Mouse (Mus musculus) kidney, embryonic 16.5 days (tissue): Measurements from ENCODE around the gene Srd5a2. TPM values are rescaled to one million over a fixed set of nuclear protein-coding genes. Genes with fewer than 3 reads are reported as not detected.

Source experiments
- ATAC-seq: fragments of 200-750 bp; cut with Nextera tagmentation; 2 replicates; pipeline ENCODE4 v1.8.0; 2017; ENCODE audit warnings: moderate TSS enrichment; ENCODE audit not compliant: low FRiP score, low TSS enrichment
- H3K27ac ChIP-seq: fragments of 300-500 bp; sonication (generic); 2 replicates; pipeline ENCODE4 v1.5.1; 2014; ENCODE audit warnings: low read length
- H3K27me3 ChIP-seq: fragments of 300-500 bp; sonication (generic); 2 replicates; pipeline ENCODE4 v1.6.1; 2014; ENCODE audit warnings: low read length, control low read depth, mixed read lengths; ENCODE audit not compliant: insufficient read depth
- H3K36me3 ChIP-seq: fragments of 300-500 bp; sonication (generic); 2 replicates; pipeline ENCODE4 v1.6.1; 2014; ENCODE audit warnings: low read length, control low read depth, mixed read lengths; ENCODE audit not compliant: insufficient read depth
- H3K4me1 ChIP-seq: fragments of 300-500 bp; sonication (generic); 2 replicates; pipeline ENCODE4 v1.6.1; 2014; ENCODE audit warnings: low read length, control low read depth, mixed read lengths; ENCODE audit not compliant: insufficient read depth
- H3K4me2 ChIP-seq: fragments of 300-500 bp; sonication (generic); replicated peaks from 2 replicates; pipeline ENCODE4 v1.6.1; 2014; ENCODE audit warnings: low read depth, low read length
- H3K4me3 ChIP-seq: fragments of 300-500 bp; sonication (generic); 2 replicates; pipeline ENCODE4 v1.5.1; 2014; ENCODE audit warnings: mild to moderate bottlenecking, low read length
- H3K9ac ChIP-seq: fragments of 300-500 bp; sonication (generic); replicated peaks from 2 replicates; pipeline ENCODE4 v1.6.1; 2014; ENCODE audit warnings: low read length
- H3K9me3 ChIP-seq: fragments of 300-500 bp; sonication (generic); 2 replicates; pipeline ENCODE4 v1.6.1; 2016; ENCODE audit warnings: low read length, control low read depth
- WGBS: fragments of 180-500 bp; shearing (Covaris S2); extraction: QIAGEN DNeasy Blood & Tissue Kit; methylation state at CpG from one replicate; pipeline ENCODE4 v1.1.7; 2014; 5-methylcytosine and 5-hydroxymethylcytosine counted together
- polyA plus RNA-seq: library from polyadenylated mRNA; unstranded; fragments of >200 nt; fragmentation: Nextera tagmentation; extraction: Ambion mirVana; gene quantifications from 2 replicates; pipeline ENCODE4 v1.2.1, GENCODE M21; 2015

Srd5a2 gene
- polyA plus RNA-seq, 1 experiment from 2014 or later = 0.10 TPM

DNA sequence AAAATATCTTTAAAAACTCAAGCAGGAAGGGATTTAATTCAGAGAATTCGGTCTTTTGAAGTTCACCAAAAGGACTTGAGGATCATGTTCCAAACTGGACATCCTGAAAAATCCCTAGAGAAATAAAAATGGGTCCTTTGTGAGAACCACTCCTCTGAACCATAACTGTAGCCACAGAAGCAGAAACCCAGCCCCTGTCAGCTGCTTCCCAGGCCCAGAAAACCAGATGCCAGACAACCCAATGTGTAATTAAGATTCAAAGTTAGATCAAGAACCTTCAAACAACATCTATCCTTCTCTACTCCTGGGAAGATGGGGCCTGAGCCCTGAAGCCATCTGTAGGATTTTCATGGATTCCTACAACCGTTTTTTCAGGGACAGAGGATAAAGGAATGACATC, 61.1 kb downstream of the Srd5a2 start:
- H3K9ac ChIP-seq = no peak overlapping the region
- H3K27ac ChIP-seq = no peak overlapping the region
- H3K4me2 ChIP-seq = no peak overlapping the region
- ATAC-seq = no peak
- H3K4me1 ChIP-seq = peaks cover 6% of the 10 kb centered on the region; the same call in 1 of the 2 replicates
- H3K9me3 ChIP-seq = no peaks in the 10 kb centered on the region
- 79% methylated on average over 2 of the region's 2 CpGs for WGBS
- H3K4me3 ChIP-seq = no peak overlapping the region
- H3K36me3 ChIP-seq = no peaks in the 10 kb centered on the region
- no peaks in the 10 kb centered on the region for H3K27me3 ChIP-seq

DNA sequence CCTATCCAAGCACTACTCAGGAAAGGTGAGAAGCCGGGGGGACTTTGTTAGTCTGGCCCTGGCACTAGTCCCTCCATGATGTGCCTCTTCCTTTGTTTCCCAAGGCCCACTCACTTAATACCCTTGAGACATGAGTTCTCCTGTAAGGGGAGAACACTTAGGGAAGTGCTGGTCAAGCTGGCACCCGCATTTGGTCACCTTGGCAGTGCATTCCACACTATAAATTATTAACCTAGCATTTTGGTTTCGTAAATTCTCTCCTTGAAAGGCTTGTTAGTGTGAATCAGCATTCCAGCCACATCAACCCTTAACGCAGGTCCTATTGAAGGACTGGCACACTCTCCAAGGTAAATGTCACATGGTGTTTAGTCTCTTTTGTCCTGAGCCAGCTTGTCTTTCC, 61.8 kb downstream of the Srd5a2 start:
- no peaks in the 10 kb centered on the region for H3K36me3 ChIP-seq
- H3K27ac ChIP-seq = no peak overlapping the region
- ATAC-seq = 0 out of 2 replicates have a peak, but pooled peaks have one; percentile 39
- no peaks in the 10 kb centered on the region for H3K9me3 ChIP-seq
- H3K4me1 ChIP-seq = peaks cover 6% of the 10 kb centered on the region; the same call in 1 of the 2 replicates
- WGBS = 75% methylated on average over 4 of the region's 4 CpGs
- no peak overlapping the region for H3K9ac ChIP-seq
- no peaks in the 10 kb centered on the region for H3K27me3 ChIP-seq
- no peak overlapping the region for H3K4me2 ChIP-seq
- no peak overlapping the region for H3K4me3 ChIP-seq

DNA sequence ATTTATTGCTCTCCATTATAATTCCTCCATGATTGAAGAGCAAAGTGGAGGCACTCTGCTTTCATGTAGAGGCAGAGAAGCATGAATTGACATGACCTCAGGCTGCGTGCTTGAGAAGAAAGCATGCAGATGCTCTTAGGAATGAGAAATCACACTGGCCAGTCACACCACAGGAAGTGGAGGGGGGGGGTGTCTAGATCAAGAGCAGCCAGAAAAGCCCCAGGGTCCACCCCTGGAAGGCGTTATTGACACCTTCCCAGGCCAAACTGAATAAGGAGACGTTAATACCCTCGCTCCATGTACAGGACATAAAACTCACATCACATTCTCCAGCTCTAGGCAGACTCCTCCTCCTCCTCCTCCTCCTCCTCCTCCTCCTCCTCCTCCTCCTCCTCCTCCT, 63.2 kb downstream of the Srd5a2 start:
- peak; percentile 74 for ATAC-seq
- no peak overlapping the region for H3K4me3 ChIP-seq

GRCm38 (mm10) chr17:73982871-73983270, 64.8 kb downstream of the Srd5a2 start:
- no peak overlapping the region for H3K9ac ChIP-seq
- 94% methylated on average over 1 of the region's 1 CpGs for WGBS
- no peak for ATAC-seq

More for the DNA sequence above, 63.2 kb downstream of the Srd5a2 start:
- H3K36me3 ChIP-seq = no peaks in the 10 kb centered on the region
- peaks cover 6% of the 10 kb centered on the region; the same call in 1 of the 2 replicates for H3K4me1 ChIP-seq
- H3K27ac ChIP-seq = no peak overlapping the region
- no peaks in the 10 kb centered on the region for H3K9me3 ChIP-seq
- H3K9ac ChIP-seq = no peak overlapping the region
- H3K27me3 ChIP-seq = no peaks in the 10 kb centered on the region
- 0 out of 2 replicates have a peak overlapping the region, but pooled peaks have one; percentile 15 for H3K4me2 ChIP-seq
- WGBS = 4% methylated on average over 4 of the region's 4 CpGs

GRCm38 (mm10) chr17:73976066-73976465, 71.7 kb downstream of the Srd5a2 start:
- ATAC-seq = no peak
- Histone ChIP-seq H3K36me3 (no peaks in the 10 kb centered on the region), H3K27ac (no peak overlapping the region), H3K4me2 (no peak overlapping the region), H3K4me3 (no peak overlapping the region), H3K27me3 (no peaks in the 10 kb centered on the region), H3K9ac (no peak overlapping the region), H3K9me3 (no peaks in the 10 kb centered on the region), H3K4me1 (peaks cover under 1% of the 10 kb centered on the region; the same call in 1 of the 2 replicates)

More at GRCm38 (mm10) chr17:73982871-73983270, 64.8 kb downstream of the Srd5a2 start:
- Histone ChIP-seq H3K27ac (no peak overlapping the region), H3K9me3 (no peaks in the 10 kb centered on the region), H3K4me3 (no peak overlapping the region), H3K4me1 (peaks cover 6% of the 10 kb centered on the region; the same call in 1 of the 2 replicates), H3K36me3 (no peaks in the 10 kb centered on the region), H3K27me3 (no peaks in the 10 kb centered on the region), H3K4me2 (no peak overlapping the region)

- Histone ChIP-seq H3K36me3 (no peaks in the 10 kb centered on the region), H3K4me1 (peaks cover 6% of the 10 kb centered on the region), H3K9me3 (no peaks in the 10 kb centered on the region), H3K27me3 (no peaks in the 10 kb centered on the region), H3K9ac (no peak overlapping the region), H3K4me2 (no peak overlapping the region), H3K4me3 (no peak overlapping the region), H3K27ac (no peak overlapping the region)
- WGBS = 88% methylated on average over 11 of the region's 11 CpGs
- ATAC-seq = no peak
Observed at GRCm38 (mm10) chr17:73972648-73973047, 75.1 kb downstream of the Srd5a2 start.

DNA sequence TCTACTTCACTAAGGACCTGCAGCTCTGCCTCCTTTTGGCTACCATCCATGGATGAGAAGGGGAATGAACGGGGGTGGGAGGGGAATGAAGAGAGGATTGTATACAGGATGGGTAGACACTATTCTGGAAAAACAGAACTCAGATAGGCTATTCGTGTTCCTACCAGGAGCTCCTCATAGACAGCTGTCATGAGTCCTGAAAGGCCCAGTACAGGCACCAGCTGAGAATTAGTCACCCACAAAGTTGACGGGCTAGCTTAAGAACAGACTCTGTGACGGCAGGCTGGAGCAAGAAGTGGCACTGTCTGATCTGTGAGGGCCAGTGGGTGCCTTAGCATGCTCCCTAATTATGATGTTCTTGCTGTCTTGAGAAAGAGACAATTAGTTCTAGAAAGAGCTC, 76.4 kb downstream of the Srd5a2 start:
- ATAC-seq = no peak
- H3K36me3 ChIP-seq = no peaks in the 10 kb centered on the region
- peaks cover 6% of the 10 kb centered on the region for H3K4me1 ChIP-seq
- H3K4me3 ChIP-seq = no peak overlapping the region
- H3K9ac ChIP-seq = no peak overlapping the region
- H3K27me3 ChIP-seq = no peaks in the 10 kb centered on the region
- WGBS = 74% methylated on average over 4 of the region's 4 CpGs
- no peak overlapping the region for H3K4me2 ChIP-seq
- no peak overlapping the region for H3K27ac ChIP-seq
- H3K9me3 ChIP-seq = no peaks in the 10 kb centered on the region

GRCm38 (mm10) chr17:73970361-73971027, 77.2 kb downstream of the Srd5a2 start:
- Histone ChIP-seq H3K4me3 (no peak overlapping the region), H3K36me3 (no peaks in the 10 kb centered on the region), H3K9ac (no peak overlapping the region), H3K4me2 (no peak overlapping the region), H3K4me1 (peaks cover 6% of the 10 kb centered on the region), H3K27me3 (no peaks in the 10 kb centered on the region), H3K27ac (0 out of 2 replicates have a peak overlapping the region, but pooled peaks have one; percentile 29), H3K9me3 (no peaks in the 10 kb centered on the region)
- 53% methylated on average over 3 of the region's 3 CpGs for WGBS
- ATAC-seq = peak; percentile 54; the same call in 1 of the 2 replicates
